Mouse (Mus musculus) limb, embryonic 12.5 days (tissue): ENCODE measurements around the gene Bach2. TPM values are rescaled to one million over a fixed set of nuclear protein-coding genes. Genes with fewer than 3 reads are reported as not detected.
A peak's percentile ranks its signal among the peaks of the same experiment; 100 is the strongest.

ENCODE experiments used
- ATAC-seq: fragments of 200-750 bp; cut with Nextera tagmentation; 2 replicates; pipeline ENCODE4 v1.8.0; 2017; ENCODE audit warnings: low read depth, moderate TSS enrichment; ENCODE audit not compliant: insufficient number of reproducible peaks, insufficient read depth, low FRiP score, low TSS enrichment
- H3K27ac ChIP-seq: fragments of 300-500 bp; sonication (generic); 2 replicates; pipeline ENCODE4 v1.5.1; 2016; ENCODE audit warnings: mild to moderate bottlenecking, moderate library complexity
- H3K27me3 ChIP-seq: fragments of 300-500 bp; sonication (generic); 2 replicates; pipeline ENCODE4 v1.6.1; 2016; ENCODE audit warnings: mild to moderate bottlenecking, moderate library complexity
- H3K36me3 ChIP-seq: fragments of 300-500 bp; sonication (generic); 2 replicates; pipeline ENCODE4 v1.6.1; 2016; ENCODE audit warnings: mild to moderate bottlenecking, moderate library complexity
- H3K4me1 ChIP-seq: fragments of 300-500 bp; sonication (generic); replicated peaks from 2 replicates; pipeline ENCODE4 v1.6.1; 2016
- H3K4me2 ChIP-seq: fragments of 300-500 bp; sonication (generic); 2 replicates; pipeline ENCODE4 v1.6.1; 2016; ENCODE audit warnings: mild to moderate bottlenecking, moderate library complexity
- H3K4me3 ChIP-seq: fragments of 300-500 bp; sonication (generic); replicated peaks from 2 replicates; pipeline ENCODE4 v1.5.1; 2016; ENCODE audit warnings: mild to moderate bottlenecking
- H3K9ac ChIP-seq: fragments of 300-500 bp; sonication (generic); replicated peaks from 2 replicates; pipeline ENCODE4 v1.6.1; 2016; ENCODE audit warnings: mild to moderate bottlenecking, moderate library complexity
- H3K9me3 ChIP-seq: fragments of 300-500 bp; sonication (generic); 2 replicates; pipeline ENCODE4 v1.6.1; 2016; ENCODE audit warnings: mild to moderate bottlenecking, moderate library complexity
- WGBS: fragments of 180-500 bp; shearing (Covaris S2); methylation state at CpG from one replicate; pipeline ENCODE4 v1.1.7; 2016; 5-methylcytosine and 5-hydroxymethylcytosine counted together
- polyA plus RNA-seq: library from polyadenylated mRNA; unstranded; fragments of >200 nt; fragmentation: Nextera tagmentation; extraction: Ambion mirVana; gene quantifications from 2 replicates; pipeline ENCODE4 v1.2.1, GENCODE M21; 2016

Bach2 gene
- polyA plus RNA-seq, 1 experiment from 2014 or later: 14.5 TPM

DNA sequence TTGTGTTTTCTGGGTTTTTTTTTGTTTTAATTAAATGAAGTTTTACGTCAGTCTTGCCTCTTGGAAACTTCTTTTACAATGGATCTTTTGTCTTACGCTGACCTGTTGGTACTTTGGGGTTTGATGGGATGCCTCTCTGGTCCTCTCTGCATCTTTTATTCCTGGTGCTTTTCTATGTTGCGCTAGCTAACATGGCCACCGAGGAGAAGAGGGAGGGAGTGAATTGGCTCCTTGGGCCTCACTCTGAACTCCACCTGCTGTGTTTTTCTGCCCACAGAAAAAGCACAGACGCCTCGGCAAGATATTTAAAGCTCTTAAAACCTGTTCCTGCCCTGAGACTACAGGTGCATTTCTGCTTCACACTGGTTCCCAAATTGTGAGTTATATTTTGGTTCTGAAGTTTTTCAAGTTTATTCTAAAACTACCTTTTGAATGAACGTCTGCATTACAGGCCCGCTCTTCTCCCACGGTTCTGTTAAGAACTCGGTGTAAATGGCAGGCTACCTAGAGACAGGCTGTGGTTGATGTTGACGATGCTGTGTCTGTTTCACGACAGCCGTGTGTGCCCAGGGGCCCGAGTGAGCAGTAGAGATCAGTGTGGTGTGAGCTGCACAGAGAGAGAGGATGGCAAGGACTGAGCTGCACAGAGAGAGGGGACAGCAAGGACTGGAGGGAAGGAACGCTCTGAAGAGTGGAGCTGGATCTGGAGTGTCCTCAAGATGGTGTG lies 13.5 kb downstream of the Bach2 start:
- Histone ChIP-seq H3K9me3 (no peaks in the 10 kb centered on the region), H3K4me1 (peaks cover 45% of the 10 kb centered on the region), H3K27me3 (no peaks in the 10 kb centered on the region), H3K36me3 (no peaks in the 10 kb centered on the region), H3K4me2 (no peak overlapping the region), H3K9ac (no peak overlapping the region), H3K4me3 (no peak overlapping the region), H3K27ac (peak overlapping the region; percentile 85)
- 73% methylated on average over 15 of the region's 15 CpGs for WGBS
- ATAC-seq: no peak

DNA sequence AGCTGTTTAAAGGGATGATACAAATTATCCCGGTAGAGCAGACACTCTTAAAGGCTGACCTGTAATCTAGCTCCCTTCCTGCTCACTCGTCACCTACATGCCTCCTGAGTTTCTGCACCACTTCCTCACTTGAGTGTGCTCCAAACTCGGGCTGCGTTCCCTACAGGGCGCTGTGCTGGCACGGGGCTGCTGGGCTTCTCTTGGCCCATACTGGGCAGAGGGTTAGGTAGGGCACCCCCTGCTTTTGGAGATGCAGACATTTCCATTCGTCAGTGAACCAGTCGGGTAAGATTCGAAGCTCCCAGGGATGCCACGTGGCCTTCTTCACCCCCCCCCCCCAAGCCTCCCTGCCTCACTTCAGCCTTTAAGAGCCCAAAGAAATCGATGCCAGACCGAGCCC lies 19.1 kb downstream of the Bach2 start:
- no peak overlapping the region for H3K4me2 ChIP-seq
- no peaks in the 10 kb centered on the region for H3K27me3 ChIP-seq
- H3K4me3 ChIP-seq: no peak overlapping the region
- no peak overlapping the region for H3K27ac ChIP-seq
- ATAC-seq: no peak
- WGBS: 75% methylated on average over 12 of the region's 12 CpGs
- no peaks in the 10 kb centered on the region for H3K36me3 ChIP-seq
- H3K4me1 ChIP-seq: peaks cover 27% of the 10 kb centered on the region
- no peak overlapping the region for H3K9ac ChIP-seq
- H3K9me3 ChIP-seq: no peaks in the 10 kb centered on the region

DNA sequence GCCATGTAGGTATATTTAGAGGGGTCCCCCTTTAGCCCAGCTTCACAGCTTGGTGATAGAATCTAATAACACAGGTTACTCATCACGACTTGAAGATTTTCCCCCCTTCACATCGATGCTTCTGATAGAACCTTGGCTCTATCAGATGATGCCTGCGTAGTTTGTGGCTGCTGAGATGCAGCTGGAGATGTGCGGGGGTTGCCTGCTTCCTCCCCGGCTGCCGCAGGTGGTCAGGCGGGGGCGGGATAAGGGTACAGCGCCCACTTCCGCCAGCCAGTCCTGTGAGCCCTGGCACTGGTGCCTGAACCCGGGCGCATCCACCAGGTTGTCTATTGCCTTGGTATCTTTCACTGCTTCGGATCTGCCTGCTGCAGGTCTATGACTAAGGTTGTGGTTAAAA lies 19.5 kb downstream of the Bach2 start:
- H3K27ac ChIP-seq: no peak overlapping the region
- H3K9ac ChIP-seq: no peak overlapping the region
- H3K4me1 ChIP-seq: peaks cover 27% of the 10 kb centered on the region
- no peaks in the 10 kb centered on the region for H3K9me3 ChIP-seq
- no peak for ATAC-seq
- no peak overlapping the region for H3K4me3 ChIP-seq
- H3K36me3 ChIP-seq: no peaks in the 10 kb centered on the region
- H3K27me3 ChIP-seq: no peaks in the 10 kb centered on the region
- 85% methylated on average over 13 of the region's 13 CpGs for WGBS
- H3K4me2 ChIP-seq: no peak overlapping the region

DNA sequence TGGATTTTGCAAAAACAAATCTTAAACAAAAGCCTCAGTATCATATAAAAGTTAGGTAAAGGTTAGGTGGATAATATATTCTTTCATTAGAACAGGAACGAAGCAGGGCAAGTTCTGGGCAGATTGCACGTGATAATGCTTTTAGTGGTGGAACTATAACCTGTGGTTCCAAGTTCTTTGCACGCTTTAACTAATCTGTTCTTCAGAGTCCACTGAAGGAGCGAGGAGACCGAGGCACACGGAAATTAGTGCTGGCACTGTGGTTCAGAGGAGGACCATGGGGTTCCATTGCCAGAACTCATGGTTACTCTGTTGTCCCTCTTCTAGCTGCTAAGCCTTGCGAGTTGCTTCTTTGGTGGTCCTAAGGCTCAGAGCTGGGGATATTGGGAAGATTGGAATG lies 20.0 kb downstream of the Bach2 start:
- no peak for ATAC-seq
- Histone ChIP-seq H3K36me3 (no peaks in the 10 kb centered on the region), H3K4me2 (no peak overlapping the region), H3K4me1 (peaks cover 31% of the 10 kb centered on the region), H3K4me3 (no peak overlapping the region), H3K9me3 (no peaks in the 10 kb centered on the region), H3K27me3 (no peaks in the 10 kb centered on the region), H3K9ac (no peak overlapping the region), H3K27ac (no peak overlapping the region)
- WGBS: 94% methylated on average over 7 of the region's 7 CpGs

DNA sequence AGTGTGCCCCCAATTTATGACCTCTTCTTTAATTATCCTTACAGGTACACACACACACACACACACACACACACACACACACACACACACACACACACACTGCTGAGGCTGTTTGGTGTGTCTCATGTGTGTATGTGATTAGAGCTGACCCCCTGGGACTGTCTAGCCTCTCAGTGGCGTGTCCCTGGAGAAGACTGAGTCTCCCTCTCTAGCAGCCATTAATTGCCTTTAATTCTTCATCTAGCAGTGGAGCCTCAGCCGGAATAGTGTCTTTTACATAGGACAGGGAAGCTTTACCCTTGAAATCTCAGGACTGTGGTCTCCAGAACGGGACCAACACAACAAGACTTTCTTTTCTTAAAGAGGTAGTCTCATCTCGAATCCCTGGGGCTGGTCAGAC lies 22.3 kb downstream of the Bach2 start:
- Histone ChIP-seq H3K4me3 (no peak overlapping the region), H3K4me1 (peaks cover 54% of the 10 kb centered on the region), H3K27me3 (no peaks in the 10 kb centered on the region), H3K36me3 (no peaks in the 10 kb centered on the region), H3K9ac (no peak overlapping the region), H3K9me3 (no peaks in the 10 kb centered on the region), H3K27ac (no peak overlapping the region), H3K4me2 (no peak overlapping the region)
- no peak for ATAC-seq
- 60% methylated on average over 4 of the region's 4 CpGs for WGBS

DNA sequence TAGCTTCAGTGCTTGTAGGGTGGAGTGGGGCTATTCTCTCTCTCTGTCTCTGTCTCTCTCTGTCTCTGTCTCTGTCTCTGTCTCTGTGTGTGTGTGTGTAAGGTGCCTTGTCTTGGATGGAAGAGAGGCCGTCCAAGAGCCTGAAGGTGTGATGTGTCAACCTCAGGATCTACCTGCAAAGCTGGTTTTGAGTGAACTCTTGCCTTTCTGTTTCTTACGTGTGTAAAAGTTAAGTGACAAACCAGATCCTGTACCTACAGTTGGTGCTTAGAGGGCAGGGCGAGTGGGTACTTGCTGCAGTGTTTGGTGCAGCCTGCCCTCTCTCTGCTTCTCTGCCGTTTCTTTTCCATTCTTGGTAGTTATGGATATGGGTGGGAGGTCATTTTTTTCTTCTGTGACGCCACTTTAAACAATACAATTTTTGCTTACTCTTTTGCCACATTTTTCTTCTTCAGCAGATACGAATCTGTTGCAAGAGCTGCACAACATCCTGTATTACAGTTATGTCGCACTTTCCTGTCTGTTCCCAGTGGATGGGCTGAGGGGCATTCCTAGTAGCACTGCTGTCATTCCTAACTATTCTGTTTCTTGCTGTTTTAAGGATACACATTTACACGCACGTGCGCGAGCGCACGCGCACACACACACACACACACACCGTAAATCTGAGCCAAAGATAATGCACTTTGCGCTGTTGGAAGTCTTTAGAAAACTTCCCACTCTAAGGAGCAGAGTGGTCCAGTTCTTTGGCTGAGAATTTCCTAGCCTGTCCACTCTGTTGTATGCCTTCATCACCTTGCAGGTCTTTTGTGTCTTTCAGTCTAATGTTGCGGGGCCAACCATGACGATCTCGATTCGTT lies 24.5 kb downstream of the Bach2 start:
- Histone ChIP-seq H3K9ac (no peak overlapping the region), H3K4me1 (peaks cover 65% of the 10 kb centered on the region), H3K9me3 (no peaks in the 10 kb centered on the region), H3K27me3 (no peaks in the 10 kb centered on the region), H3K27ac (peak overlapping the region; percentile 37), H3K36me3 (0 out of 2 replicates have a peak, but pooled peaks cover 2% of the 10 kb centered on the region), H3K4me2 (no peak overlapping the region), H3K4me3 (no peak overlapping the region)
- ATAC-seq: no peak
- WGBS: 87% methylated on average over 20 of the region's 20 CpGs

DNA sequence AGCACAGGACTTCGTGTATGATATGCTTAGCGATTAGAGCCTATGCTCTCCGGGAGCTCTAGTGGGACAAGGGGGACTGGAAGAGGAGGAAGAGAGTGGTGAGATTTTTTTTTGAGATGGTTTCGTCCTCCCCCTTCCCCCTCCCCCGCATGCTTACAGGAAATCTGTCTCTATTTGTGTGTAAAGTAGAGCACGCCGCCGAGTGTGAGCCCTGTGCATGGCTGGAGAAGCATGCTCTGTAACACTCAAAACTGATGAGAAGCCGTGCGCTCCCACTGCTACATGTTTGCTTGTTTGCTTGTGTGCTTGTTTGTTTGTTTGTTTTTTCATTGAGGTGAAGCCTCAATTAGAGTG lies 25.1 kb downstream of the Bach2 start:
- no peak for ATAC-seq
- Histone ChIP-seq H3K9ac (no peak overlapping the region), H3K27ac (peak overlapping the region; percentile 37; the same call in 1 of the 2 replicates), H3K27me3 (no peaks in the 10 kb centered on the region), H3K4me3 (no peak overlapping the region), H3K4me1 (peaks cover 65% of the 10 kb centered on the region), H3K4me2 (no peak overlapping the region), H3K9me3 (no peaks in the 10 kb centered on the region), H3K36me3 (0 out of 2 replicates have a peak, but pooled peaks cover 3% of the 10 kb centered on the region)
- WGBS: 69% methylated on average over 10 of the region's 10 CpGs

DNA sequence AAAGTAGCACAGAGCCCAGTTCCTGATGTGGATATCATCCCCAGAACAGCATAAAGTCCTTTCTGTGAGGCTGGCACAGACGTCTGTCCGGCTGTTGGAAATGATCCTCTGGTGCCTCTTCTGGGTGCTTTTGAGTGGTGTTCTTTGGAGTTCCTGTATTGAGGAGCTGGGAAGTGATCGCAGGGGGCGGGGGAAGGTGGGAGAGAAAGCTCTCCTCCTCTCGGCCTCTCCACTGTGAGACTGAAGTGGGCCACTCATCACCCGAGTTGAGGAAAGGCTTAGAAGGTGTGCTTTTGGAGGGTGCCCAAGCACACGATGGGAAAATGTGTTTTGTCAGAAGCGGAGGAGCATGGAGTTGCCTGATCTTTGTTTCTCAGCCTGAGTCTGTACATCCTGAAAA lies 26.3 kb downstream of the Bach2 start:
- H3K4me1 ChIP-seq: peaks cover 57% of the 10 kb centered on the region
- WGBS: 57% methylated on average over 8 of the region's 8 CpGs

DNA sequence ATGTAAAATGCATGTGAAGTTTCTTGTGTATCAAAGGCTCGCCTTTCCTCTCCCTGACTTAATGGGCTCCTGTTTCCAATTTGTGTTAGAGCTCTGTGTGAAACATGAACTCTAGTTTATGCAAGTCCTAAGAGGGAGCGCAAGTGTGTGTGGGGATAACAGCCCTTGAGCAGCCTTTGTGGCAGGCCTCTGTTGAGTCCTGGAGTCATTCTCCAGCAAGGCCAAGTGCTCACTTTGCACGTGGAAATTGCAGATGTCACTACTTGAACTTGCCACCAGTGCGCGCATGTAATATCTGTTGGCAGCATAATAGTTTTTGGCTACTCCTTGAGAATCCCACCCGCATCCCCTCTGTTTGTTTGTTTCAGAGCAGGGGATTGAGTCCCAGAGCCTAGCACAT lies 28.1 kb downstream of the Bach2 start:
- 19% methylated on average over 6 of the region's 6 CpGs for WGBS
- H3K4me2 ChIP-seq: no peak overlapping the region
- peaks cover 49% of the 10 kb centered on the region for H3K4me1 ChIP-seq
- H3K36me3 ChIP-seq: peaks cover 3% of the 10 kb centered on the region; the same call in 1 of the 2 replicates
- no peaks in the 10 kb centered on the region for H3K27me3 ChIP-seq
- peak overlapping the region; percentile 91 for H3K27ac ChIP-seq
- peak; percentile 81 for ATAC-seq
- H3K9me3 ChIP-seq: no peaks in the 10 kb centered on the region
- no peak overlapping the region for H3K4me3 ChIP-seq
- H3K9ac ChIP-seq: no peak overlapping the region

More for the DNA sequence above, 26.3 kb downstream of the Bach2 start:
- ATAC-seq: no peak
- Histone ChIP-seq H3K36me3 (0 out of 2 replicates have a peak, but pooled peaks cover 3% of the 10 kb centered on the region), H3K4me2 (no peak overlapping the region), H3K9ac (no peak overlapping the region), H3K27ac (peak overlapping the region; percentile 91), H3K9me3 (no peaks in the 10 kb centered on the region), H3K27me3 (no peaks in the 10 kb centered on the region), H3K4me3 (no peak overlapping the region)

DNA sequence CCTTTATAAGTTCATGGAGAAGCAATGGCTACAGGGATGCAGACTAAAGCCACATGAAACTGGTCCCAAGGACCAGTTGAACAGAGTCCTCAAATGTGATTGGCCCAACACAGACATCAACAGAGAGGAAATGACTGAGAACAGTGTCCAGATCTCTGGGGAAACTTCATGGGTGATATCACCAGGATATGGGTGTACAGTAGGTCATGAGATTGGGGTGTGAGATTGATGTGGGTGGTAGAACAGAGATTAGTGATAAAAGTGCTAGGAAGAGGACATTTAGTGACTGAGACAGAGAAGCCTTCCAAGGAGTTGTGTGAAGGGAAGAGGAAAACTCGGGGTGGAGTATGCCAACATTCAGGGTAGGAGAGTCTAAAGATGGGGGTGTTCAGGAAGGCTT lies 29.4 kb downstream of the Bach2 start:
- WGBS: 88% methylated on average over 1 of the region's 1 CpGs
- Histone ChIP-seq H3K27ac (no peak overlapping the region), H3K27me3 (no peaks in the 10 kb centered on the region), H3K4me1 (peaks cover 47% of the 10 kb centered on the region), H3K36me3 (peaks cover 3% of the 10 kb centered on the region; the same call in 1 of the 2 replicates), H3K9ac (no peak overlapping the region), H3K4me3 (no peak overlapping the region), H3K9me3 (no peaks in the 10 kb centered on the region), H3K4me2 (no peak overlapping the region)
- no peak for ATAC-seq

DNA sequence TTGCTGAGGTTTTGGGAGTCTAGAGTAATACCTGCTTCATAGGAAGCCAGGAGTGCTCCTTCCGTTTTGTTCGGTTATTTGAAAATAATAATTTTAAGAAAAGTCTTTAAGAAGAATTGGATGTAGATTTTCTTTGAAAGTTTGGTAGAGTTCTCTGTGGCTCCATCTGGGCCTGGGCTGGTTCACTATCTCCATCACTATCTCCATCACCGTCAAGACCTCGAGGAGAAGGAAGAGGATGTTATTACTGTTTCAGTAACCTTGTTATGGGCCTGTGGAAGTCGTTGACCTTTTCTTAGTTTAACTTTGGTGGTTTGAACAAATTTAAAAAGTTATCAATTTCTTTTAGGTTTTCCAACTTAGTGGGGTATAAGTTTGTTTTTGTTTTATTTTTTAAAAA lies 33.8 kb downstream of the Bach2 start:
- Histone ChIP-seq H3K9ac (no peak overlapping the region), H3K36me3 (peaks cover 3% of the 10 kb centered on the region; the same call in 1 of the 2 replicates), H3K27me3 (no peaks in the 10 kb centered on the region), H3K9me3 (no peaks in the 10 kb centered on the region), H3K4me2 (no peak overlapping the region), H3K4me3 (no peak overlapping the region), H3K4me1 (peaks cover 15% of the 10 kb centered on the region), H3K27ac (no peak overlapping the region)
- ATAC-seq: no peak
- 78% methylated on average over 5 of the region's 5 CpGs for WGBS
